Mouse (Mus musculus) E14TG2a.4 (cell line): ENCODE data around the gene Rapgef3.

Experiments used
- H3K27me3 ChIP-seq: 2 replicates; pipeline ENCODE4 v1.6.1; 2014; ENCODE audit warnings: low read length, control low read depth; ENCODE audit not compliant: insufficient read depth
- H3K36me3 ChIP-seq: 2 replicates; pipeline ENCODE4 v1.6.1; 2014; ENCODE audit warnings: low read length, control low read depth; ENCODE audit not compliant: insufficient read depth
- H3K4me1 ChIP-seq: replicated peaks from 2 replicates; pipeline ENCODE4 v1.6.1; 2014; ENCODE audit warnings: low read depth, low read length, control low read depth
- H3K4me3 ChIP-seq: replicated peaks from 2 replicates; pipeline ENCODE4 v1.5.1; 2014; ENCODE audit warnings: mild to moderate bottlenecking, low read length
- H3K9me3 ChIP-seq: 2 replicates; pipeline ENCODE4 v1.6.1; 2014; ENCODE audit warnings: low read length, control low read depth
- CTCF ChIP-seq: conservative IDR thresholded peaks from 2 replicates; pipeline ENCODE4 v1.5.1; 2014; ENCODE audit warnings: low read length
- NANOG ChIP-seq: IDR thresholded peaks from 2 replicates; pipeline ENCODE4 v1.6.1; 2014; ENCODE audit warnings: borderline replicate concordance, low read length, mixed read lengths
- POU5F1 ChIP-seq: IDR thresholded peaks from 2 replicates; pipeline ENCODE4 v1.6.1; 2014; ENCODE audit warnings: low read length, borderline replicate concordance

Gene Rapgef3

GRCm38 (mm10) chr15:97798134-97798533 is 30.4 kb upstream of the Rapgef3 start:
- Histone ChIP-seq H3K4me1 (peaks cover 39% of the 10 kb centered on the region), H3K9me3 (no peaks in the 10 kb centered on the region), H3K27me3 (peaks cover 46% of the 10 kb centered on the region), H3K4me3 (no peak overlapping the region), H3K36me3 (no peaks in the 10 kb centered on the region)
- TF ChIP-seq CTCF (no peak), POU5F1 (no peak), NANOG (no peak)

DNA sequence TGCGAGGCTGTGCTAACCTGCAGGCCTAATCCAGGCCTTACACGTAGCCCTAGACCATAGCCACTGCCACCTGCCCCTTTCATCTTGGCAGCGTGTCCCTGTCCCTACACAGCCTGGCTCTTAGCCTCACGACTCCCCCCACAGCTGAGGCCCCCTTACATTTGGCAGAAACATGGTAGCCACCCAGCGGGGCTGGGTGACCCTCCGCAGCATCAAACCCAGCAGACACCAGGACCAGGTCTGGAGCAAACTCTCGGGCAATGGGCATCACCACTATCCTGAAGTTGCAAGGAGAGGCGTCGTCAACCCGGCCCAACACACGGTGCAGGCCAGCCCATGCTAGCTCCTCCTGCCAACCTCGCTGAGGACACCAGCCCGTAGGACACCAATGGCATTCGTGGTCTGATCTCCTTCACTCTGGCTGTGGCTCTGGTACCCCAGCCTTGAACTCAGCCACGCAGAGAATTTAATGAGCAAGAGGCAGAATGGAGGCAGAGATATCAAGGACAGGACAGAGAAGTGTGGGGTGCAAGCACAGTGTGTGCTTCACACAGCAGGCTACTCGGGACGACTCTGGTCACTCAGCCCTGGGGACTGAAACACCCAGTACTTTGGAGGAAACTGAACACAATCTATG is 29.0 kb upstream of the Rapgef3 start:
- Histone ChIP-seq H3K4me3 (no peak overlapping the region), H3K9me3 (no peaks in the 10 kb centered on the region), H3K36me3 (0 out of 2 replicates have a peak, but pooled peaks cover 5% of the 10 kb centered on the region), H3K27me3 (peaks cover 38% of the 10 kb centered on the region), H3K4me1 (peaks cover 26% of the 10 kb centered on the region)
- TF ChIP-seq POU5F1 (no peak), NANOG (no peak), CTCF (no peak)

DNA sequence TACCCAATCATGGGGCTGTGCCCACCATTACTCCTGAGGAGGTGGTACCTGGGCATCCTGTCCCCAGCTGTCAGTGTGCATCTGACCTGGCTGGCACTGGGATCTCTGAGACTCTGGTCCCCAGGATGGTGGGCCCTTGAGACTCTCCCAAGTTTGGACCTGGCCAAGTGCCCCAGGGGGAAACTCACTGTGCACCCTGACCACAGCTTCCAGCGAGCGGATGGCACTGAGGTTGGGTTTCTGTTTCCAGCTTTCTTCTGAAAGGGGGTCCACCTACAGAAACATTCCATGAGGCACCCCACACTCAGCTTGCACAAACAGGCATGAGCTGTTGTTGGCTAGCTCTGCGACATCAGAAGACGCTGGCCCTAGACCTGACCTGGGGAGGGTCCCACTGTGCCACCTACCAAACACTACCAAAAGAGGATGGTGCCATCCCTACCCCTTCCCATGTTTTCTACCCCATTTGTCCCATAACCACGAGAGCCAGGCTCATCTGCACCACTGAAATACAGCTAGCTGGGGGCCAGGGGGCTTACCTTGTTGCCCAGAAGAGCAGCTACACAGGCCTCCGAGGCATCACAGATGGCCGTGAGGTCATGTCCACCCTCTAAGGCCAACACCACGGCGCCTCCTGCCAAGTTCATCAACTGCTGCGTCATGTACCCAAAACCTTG is 27.9 kb upstream of the Rapgef3 start:
- Histone ChIP-seq H3K9me3 (no peaks in the 10 kb centered on the region), H3K36me3 (peaks cover 13% of the 10 kb centered on the region), H3K4me3 (no peak overlapping the region), H3K4me1 (peaks cover 17% of the 10 kb centered on the region), H3K27me3 (peaks cover 27% of the 10 kb centered on the region)
- no peak for TF ChIP-seq NANOG
- no peak for TF ChIP-seq CTCF
- TF ChIP-seq POU5F1: no peak

- no peak for TF ChIP-seq NANOG
- peak; percentile 94 for TF ChIP-seq CTCF
- peaks cover 23% of the 10 kb centered on the region for H3K4me1 ChIP-seq
- no peaks in the 10 kb centered on the region for H3K9me3 ChIP-seq
- H3K36me3 ChIP-seq: peaks cover 18% of the 10 kb centered on the region
- peaks cover 13% of the 10 kb centered on the region for H3K27me3 ChIP-seq
- no peak overlapping the region for H3K4me3 ChIP-seq
These were observed 26.5 kb upstream of the Rapgef3 start for GRCm38 (mm10) chr15:97794268-97794667.

- Histone ChIP-seq H3K4me3 (no peak overlapping the region), H3K36me3 (peaks cover 18% of the 10 kb centered on the region), H3K4me1 (peaks cover 29% of the 10 kb centered on the region), H3K9me3 (no peaks in the 10 kb centered on the region), H3K27me3 (peaks cover 8% of the 10 kb centered on the region; the same call in 1 of the 2 replicates)
- no peak for TF ChIP-seq CTCF
- TF ChIP-seq NANOG: no peak
- no peak for TF ChIP-seq POU5F1
These were observed 25.8 kb upstream of the Rapgef3 start for GRCm38 (mm10) chr15:97793386-97794153.

DNA sequence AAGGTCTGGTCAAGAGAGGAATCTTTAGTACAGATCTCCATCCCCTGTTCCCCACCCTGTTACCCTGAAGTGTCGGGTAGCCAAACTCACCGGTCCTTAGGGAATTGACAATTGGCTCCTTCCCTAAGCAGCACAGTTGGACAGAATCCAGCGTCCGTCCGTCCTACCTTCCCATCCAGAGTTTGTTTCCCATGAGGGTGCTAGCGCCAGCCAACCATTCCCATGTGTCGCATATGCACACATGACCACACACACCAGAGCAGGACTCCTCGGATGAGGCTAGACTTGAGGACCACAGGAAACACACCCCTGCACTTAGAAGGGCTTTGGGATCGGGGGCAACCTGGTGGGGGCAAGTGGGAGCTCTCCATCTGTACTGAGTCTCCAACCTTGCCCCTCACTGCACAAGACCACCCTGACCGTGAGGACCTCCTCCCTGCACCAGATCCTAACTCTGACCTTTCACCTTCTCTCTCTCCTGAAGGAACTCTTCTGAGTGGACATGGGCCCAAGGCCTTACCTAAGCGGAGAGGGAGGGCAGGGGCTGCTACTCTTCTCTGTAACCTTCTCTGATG is 23.4 kb upstream of the Rapgef3 start:
- Histone ChIP-seq H3K9me3 (no peaks in the 10 kb centered on the region), H3K4me3 (no peak overlapping the region), H3K27me3 (no peaks in the 10 kb centered on the region; the same call in 1 of the 2 replicates), H3K36me3 (peaks cover 18% of the 10 kb centered on the region), H3K4me1 (peaks cover 45% of the 10 kb centered on the region)
- no peak for TF ChIP-seq CTCF
- TF ChIP-seq NANOG: no peak

DNA sequence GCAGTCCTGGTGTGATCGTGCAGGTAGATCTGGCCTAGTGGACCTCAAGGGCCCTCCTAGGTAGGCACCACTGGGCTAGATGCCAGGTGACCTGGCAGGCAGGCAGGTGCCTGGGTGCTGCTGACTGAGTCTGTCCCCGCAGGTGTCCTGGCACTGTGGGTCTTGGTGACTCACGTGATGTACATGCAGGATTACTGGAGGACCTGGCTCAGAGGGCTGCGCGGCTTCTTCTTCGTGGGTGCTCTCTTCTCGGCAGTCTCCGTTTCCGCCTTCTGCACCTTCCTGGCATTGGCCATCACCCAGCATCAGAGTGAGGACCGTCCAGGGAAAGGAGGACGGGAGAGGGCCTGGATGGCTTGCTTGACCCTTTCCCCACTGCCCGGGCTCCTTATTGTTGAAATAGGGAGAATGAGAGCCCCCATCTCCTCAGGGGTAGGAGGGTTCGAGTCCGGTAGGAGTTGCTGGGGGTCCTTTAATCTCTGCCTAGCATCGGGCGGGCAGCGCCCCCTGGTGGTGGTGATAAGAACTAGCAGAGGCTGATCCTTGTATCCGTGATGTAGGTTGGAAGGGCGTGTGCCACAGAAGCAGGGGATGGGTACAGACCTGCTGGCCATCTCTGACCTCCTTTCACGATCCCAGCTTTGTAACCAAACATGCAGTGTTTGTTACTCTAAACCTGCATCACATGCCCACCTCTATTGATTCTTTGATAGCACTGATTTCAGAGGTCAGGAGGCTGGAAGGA is 22.2 kb upstream of the Rapgef3 start:
- Histone ChIP-seq H3K27me3 (peaks cover 9% of the 10 kb centered on the region), H3K36me3 (peaks cover 18% of the 10 kb centered on the region), H3K4me3 (no peak overlapping the region), H3K4me1 (peaks cover 57% of the 10 kb centered on the region), H3K9me3 (no peaks in the 10 kb centered on the region)
- TF ChIP-seq NANOG: no peak
- peak; percentile 86 for TF ChIP-seq CTCF

- Histone ChIP-seq H3K4me1 (peaks cover 54% of the 10 kb centered on the region), H3K4me3 (no peak overlapping the region), H3K27me3 (peaks cover 12% of the 10 kb centered on the region), H3K36me3 (peaks cover 18% of the 10 kb centered on the region), H3K9me3 (no peaks in the 10 kb centered on the region)
- TF ChIP-seq NANOG (no peak), POU5F1 (no peak), CTCF (no peak)
These were observed 21.0 kb upstream of the Rapgef3 start for GRCm38 (mm10) chr15:97788821-97789220.
